Mouse (Mus musculus) forebrain, embryonic 13.5 days (tissue): ENCODE results near the gene Rnf166. TPM values are rescaled to one million over a fixed set of nuclear protein-coding genes. Genes with fewer than 3 reads are reported as not detected.
A peak's percentile ranks its signal among the peaks of the same experiment; 100 is the strongest.

Experiments
- ATAC-seq: fragments of 200-750 bp; cut with Nextera tagmentation; 2 replicates; pipeline ENCODE4 v1.8.0; 2017
- H3K27ac ChIP-seq: fragments of 300-500 bp; sonication (generic); 2 replicates; pipeline ENCODE4 v1.5.1; 2015; ENCODE audit warnings: inconsistent platforms, mild to moderate bottlenecking, moderate library complexity
- H3K27me3 ChIP-seq: fragments of 300-500 bp; sonication (generic); 2 replicates; pipeline ENCODE4 v1.6.1; 2015; ENCODE audit warnings: mild to moderate bottlenecking, inconsistent platforms
- H3K36me3 ChIP-seq: fragments of 300-500 bp; sonication (generic); 2 replicates; pipeline ENCODE4 v1.6.1; 2015; ENCODE audit warnings: mild to moderate bottlenecking, inconsistent platforms; ENCODE audit not compliant: poor library complexity, severe bottlenecking
- H3K4me1 ChIP-seq: fragments of 300-500 bp; sonication (generic); 2 replicates; pipeline ENCODE4 v1.6.1; 2015; ENCODE audit warnings: inconsistent platforms
- H3K4me2 ChIP-seq: fragments of 300-500 bp; sonication (generic); 2 replicates; pipeline ENCODE4 v1.6.1; 2015; ENCODE audit warnings: inconsistent platforms, mild to moderate bottlenecking, moderate library complexity
- H3K4me3 ChIP-seq: fragments of 300-500 bp; sonication (generic); 2 replicates; pipeline ENCODE4 v1.5.1; 2015; ENCODE audit warnings: mild to moderate bottlenecking, inconsistent platforms
- H3K9ac ChIP-seq: fragments of 300-500 bp; sonication (generic); 2 replicates; pipeline ENCODE4 v1.6.1; 2015; ENCODE audit warnings: mild to moderate bottlenecking, inconsistent platforms
- H3K9me3 ChIP-seq: fragments of 300-500 bp; sonication (generic); replicated peaks from 2 replicates; pipeline ENCODE4 v1.6.1; 2016; ENCODE audit warnings: inconsistent platforms
- WGBS: fragments of 180-500 bp; shearing (Covaris S2); methylation state at CpG from one replicate; pipeline ENCODE4 v1.1.7; 2015; 5-methylcytosine and 5-hydroxymethylcytosine counted together
- microRNA-seq: library from miRNA; unstranded; fragments of <30 nt; microRNA quantifications from one replicate; pipeline ENCODE4, GENCODE M21; 2016
- polyA plus RNA-seq: library from polyadenylated mRNA; unstranded; fragments of >200 nt; fragmentation: Nextera tagmentation; extraction: Ambion mirVana; gene quantifications from 2 replicates; pipeline ENCODE4 v1.2.1, GENCODE M21; 2015

Rnf166 gene
- polyA plus RNA-seq, 1 experiment from 2014 or later = 33.6 TPM

- H3K36me3 ChIP-seq = peaks cover 45% of the 10 kb centered on the region
- no peaks in the 10 kb centered on the region for H3K9me3 ChIP-seq
- H3K4me2 ChIP-seq = no peak overlapping the region
- H3K4me3 ChIP-seq = no peak overlapping the region
- ATAC-seq = no peak
- no peaks in the 10 kb centered on the region for H3K4me1 ChIP-seq
- WGBS = 70% methylated on average over 9 of the region's 9 CpGs
- 0 out of 2 replicates have a peak overlapping the region, but pooled peaks have one; percentile 10 for H3K27ac ChIP-seq
- no peak overlapping the region for H3K9ac ChIP-seq
- H3K27me3 ChIP-seq = no peaks in the 10 kb centered on the region
These were observed 55.8 kb downstream of the Rnf166 start for GRCm38 (mm10) chr8:122419881-122420555.

Small RNAs within 50 kb of the gene (microRNA-seq; reads per million reads assigned to microRNA genes)
- not detected for gene Gm24366

Other genes with a start within 250 kb of the Rnf166 start
- gene Zfpm1, start 193.9 kb downstream of the Rnf166 start, polyA plus RNA-seq = 0.48 and 0.49 TPM in 2 replicates
- not detected in 2 replicates for gene Trhr2, start 115.3 kb downstream of the Rnf166 start, polyA plus RNA-seq
- 47.4 and 52.2 TPM in 2 replicates for gene Zc3h18, start 99.5 kb downstream of the Rnf166 start, polyA plus RNA-seq
- gene Il17c, start 54.0 kb downstream of the Rnf166 start, polyA plus RNA-seq = not detected in 2 replicates
- gene Cyba, start 43.1 kb downstream of the Rnf166 start, polyA plus RNA-seq = 28.8 and 33.9 TPM in 2 replicates
- gene Mvd, start 32.6 kb downstream of the Rnf166 start, polyA plus RNA-seq = 38.3 and 42.2 TPM in 2 replicates
- 0.10 TPM in 1 of 2 replicates, not detected in the other for gene Snai3, start 15.3 kb downstream of the Rnf166 start, polyA plus RNA-seq
- gene Ctu2, start 79 bp upstream of the Rnf166 start, polyA plus RNA-seq = 69.1 and 69.9 TPM in 2 replicates
- 1.4 and 2.0 TPM in 2 replicates for gene Piezo1, start 75.3 kb upstream of the Rnf166 start, polyA plus RNA-seq
- 29.1 and 32.3 TPM in 2 replicates for gene Cdt1, start 92.0 kb upstream of the Rnf166 start, polyA plus RNA-seq
- gene Aprt, start 100.8 kb upstream of the Rnf166 start, polyA plus RNA-seq = 193 and 198 TPM in 2 replicates
- gene Galns, start 135.4 kb upstream of the Rnf166 start, polyA plus RNA-seq = 3.0 and 3.2 TPM in 2 replicates
- gene Trappc2l, start 135.6 kb upstream of the Rnf166 start, polyA plus RNA-seq = 69.3 and 79.6 TPM in 2 replicates
- not detected in 2 replicates for gene Pabpn1l, start 146.7 kb upstream of the Rnf166 start, polyA plus RNA-seq
- gene Cbfa2t3, start 223.0 kb upstream of the Rnf166 start, polyA plus RNA-seq = 12.4 and 13.9 TPM in 2 replicates